Mouse (Mus musculus) midbrain, embryonic 12.5 days (tissue): ENCODE data around the gene Lcorl. TPM values are rescaled to one million over a fixed set of nuclear protein-coding genes. Genes with fewer than 3 reads are reported as not detected.
"Not testable (repeated sequence)": the region's sequence is repeated elsewhere in the genome, so short reads cannot be mapped to it uniquely, and the experiment has no call there.

Experiments used
- ATAC-seq: fragments of 200-750 bp; cut with Nextera tagmentation; 2 replicates; pipeline ENCODE4 v1.8.0; 2017; ENCODE audit warnings: low read depth, moderate TSS enrichment, moderate library complexity; ENCODE audit not compliant: low FRiP score
- H3K27ac ChIP-seq: fragments of 300-500 bp; sonication (generic); replicated peaks from 2 replicates; pipeline ENCODE4 v1.5.1; 2016; ENCODE audit warnings: mild to moderate bottlenecking
- H3K27me3 ChIP-seq: fragments of 300-500 bp; sonication (generic); 2 replicates; pipeline ENCODE4 v1.6.1; 2016; ENCODE audit warnings: mild to moderate bottlenecking
- H3K36me3 ChIP-seq: fragments of 300-500 bp; sonication (generic); 2 replicates; pipeline ENCODE4 v1.6.1; 2016
- H3K4me1 ChIP-seq: fragments of 300-500 bp; sonication (generic); 2 replicates; pipeline ENCODE4 v1.6.1; 2016
- H3K4me2 ChIP-seq: fragments of 300-500 bp; sonication (generic); replicated peaks from 2 replicates; pipeline ENCODE4 v1.6.1; 2016; ENCODE audit warnings: mild to moderate bottlenecking, moderate library complexity
- H3K4me3 ChIP-seq: fragments of 300-500 bp; sonication (generic); 2 replicates; pipeline ENCODE4 v1.5.1; 2016; ENCODE audit warnings: mild to moderate bottlenecking
- H3K9ac ChIP-seq: fragments of 300-500 bp; sonication (generic); replicated peaks from 2 replicates; pipeline ENCODE4 v1.6.1; 2016; ENCODE audit warnings: mild to moderate bottlenecking, moderate library complexity
- H3K9me3 ChIP-seq: fragments of 300-500 bp; sonication (generic); 2 replicates; pipeline ENCODE4 v1.6.1; 2016; ENCODE audit warnings: mild to moderate bottlenecking
- WGBS: fragments of 180-500 bp; shearing (Covaris S2); methylation state at CpG from one replicate; pipeline ENCODE4 v1.1.7; 2016; 5-methylcytosine and 5-hydroxymethylcytosine counted together
- polyA plus RNA-seq: library from polyadenylated mRNA; unstranded; fragments of >200 nt; fragmentation: Nextera tagmentation; extraction: Ambion mirVana; gene quantifications from 2 replicates; pipeline ENCODE4 v1.2.1, GENCODE M21; 2016

Lcorl gene
- polyA plus RNA-seq, 1 experiment from 2014 or later = 57.2 TPM

DNA sequence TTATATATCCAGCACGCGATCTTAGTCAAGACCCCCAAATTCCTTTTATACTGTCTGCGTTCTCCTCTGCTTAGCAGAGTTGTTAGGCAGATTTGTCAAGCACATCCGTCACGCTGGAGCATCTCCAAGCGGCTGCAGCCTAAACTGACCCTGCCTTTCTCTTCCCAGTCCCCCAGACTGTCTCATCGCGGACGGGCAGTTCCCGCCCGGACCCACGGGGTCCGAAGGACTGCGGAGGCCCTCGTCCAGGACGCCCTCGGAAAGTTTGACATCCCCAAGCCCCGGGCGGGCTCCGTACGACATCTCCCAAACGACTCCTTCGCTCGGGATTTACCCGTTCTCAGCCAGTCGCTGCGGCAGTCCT lies 188.2 kb downstream of the Lcorl start:
- Histone ChIP-seq H3K4me3 (peak overlapping the region; percentile 79), H3K9ac (peak overlapping the region; percentile 80), H3K36me3 (no peaks in the 10 kb centered on the region), H3K4me2 (peak overlapping the region; percentile 84), H3K4me1 (peaks cover 10% of the 10 kb centered on the region), H3K27me3 (no peaks in the 10 kb centered on the region), H3K27ac (peak overlapping the region; percentile 84), H3K9me3 (no peaks in the 10 kb centered on the region)
- peak; percentile 79 for ATAC-seq
- under 1% methylated on average over 27 of the region's 27 CpGs for WGBS

DNA sequence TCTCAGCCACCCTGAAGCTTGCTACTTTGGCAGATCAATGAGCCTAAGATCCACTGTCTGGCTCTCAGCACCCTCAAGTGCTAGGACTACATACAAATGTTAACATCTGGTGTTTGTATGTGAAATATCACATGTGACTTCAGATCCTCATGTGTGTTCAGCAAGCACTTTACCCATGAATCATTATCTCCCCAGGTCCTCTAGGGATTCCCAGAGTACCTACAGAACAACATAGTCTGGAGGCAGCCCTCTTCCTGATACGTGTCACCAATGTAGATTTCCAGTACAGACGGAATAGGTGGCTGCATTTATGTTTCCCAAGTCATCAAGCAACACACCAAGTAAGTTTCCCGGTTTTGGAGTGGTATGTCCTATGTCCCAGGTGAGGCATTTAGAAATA lies 188.6 kb downstream of the Lcorl start:
- peak overlapping the region; percentile 80 for H3K9ac ChIP-seq
- peak; percentile 2 for ATAC-seq
- peaks cover 10% of the 10 kb centered on the region for H3K4me1 ChIP-seq
- no peaks in the 10 kb centered on the region for H3K9me3 ChIP-seq
- H3K4me3 ChIP-seq = peak overlapping the region; percentile 79
- WGBS = 3% methylated on average over 3 of the region's 3 CpGs
- H3K27ac ChIP-seq = no peak overlapping the region
- no peaks in the 10 kb centered on the region for H3K36me3 ChIP-seq
- peak overlapping the region; percentile 84 for H3K4me2 ChIP-seq
- no peaks in the 10 kb centered on the region for H3K27me3 ChIP-seq

DNA sequence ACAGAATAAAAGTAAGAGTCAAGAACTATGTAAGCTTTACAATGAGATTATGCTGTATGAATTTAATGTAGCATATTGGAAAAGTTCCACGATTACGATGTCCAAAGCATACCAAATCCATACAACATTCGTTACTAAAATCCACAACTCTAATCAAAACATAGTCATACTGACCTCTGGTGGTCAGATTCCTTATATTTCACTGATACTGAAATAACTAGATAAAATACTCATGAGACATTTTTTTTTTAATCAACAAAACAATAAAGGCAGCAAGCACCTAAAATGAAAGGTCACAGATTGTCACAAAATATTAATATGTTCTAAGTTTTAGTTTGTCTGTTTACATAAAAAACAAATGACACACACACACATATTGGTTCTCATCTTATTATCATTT lies 189.1 kb downstream of the Lcorl start:
- Histone ChIP-seq H3K4me3 (no peak overlapping the region), H3K27ac (no peak overlapping the region), H3K9me3 (no peaks in the 10 kb centered on the region), H3K36me3 (no peaks in the 10 kb centered on the region), H3K4me2 (peak overlapping the region; percentile 84; the same call in 1 of the 2 replicates), H3K27me3 (no peaks in the 10 kb centered on the region), H3K4me1 (peaks cover 10% of the 10 kb centered on the region), H3K9ac (no peak overlapping the region)
- WGBS = 34% methylated on average over 3 of the region's 3 CpGs
- no peak for ATAC-seq

DNA sequence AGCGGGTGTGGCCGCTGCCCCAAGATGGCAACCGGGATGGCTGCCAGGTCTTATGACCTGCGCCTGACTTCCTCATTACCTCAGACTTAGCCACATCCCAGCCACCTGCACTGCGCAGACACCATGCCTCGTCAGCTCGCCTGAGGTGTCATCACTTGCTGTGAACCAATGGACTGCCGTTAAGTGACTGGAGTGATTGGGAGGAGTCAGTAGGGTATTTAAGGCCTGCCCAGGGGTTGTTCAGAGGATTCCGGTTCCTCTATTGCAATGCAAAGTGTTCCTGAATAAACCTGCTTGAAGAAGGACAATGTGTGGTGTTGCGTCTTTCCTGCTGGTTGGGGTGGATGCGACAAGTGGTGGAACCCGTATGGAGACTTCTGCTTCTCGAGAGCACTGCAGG lies 199.0 kb downstream of the Lcorl start:
- H3K27me3 ChIP-seq, H3K4me2 ChIP-seq, H3K9me3 ChIP-seq, H3K4me1 ChIP-seq, H3K4me3 ChIP-seq, H3K27ac ChIP-seq, H3K36me3 ChIP-seq, H3K9ac ChIP-seq, ATAC-seq: not testable (repeated sequence)
- 93% methylated on average over 13 of the region's 13 CpGs for WGBS

DNA sequence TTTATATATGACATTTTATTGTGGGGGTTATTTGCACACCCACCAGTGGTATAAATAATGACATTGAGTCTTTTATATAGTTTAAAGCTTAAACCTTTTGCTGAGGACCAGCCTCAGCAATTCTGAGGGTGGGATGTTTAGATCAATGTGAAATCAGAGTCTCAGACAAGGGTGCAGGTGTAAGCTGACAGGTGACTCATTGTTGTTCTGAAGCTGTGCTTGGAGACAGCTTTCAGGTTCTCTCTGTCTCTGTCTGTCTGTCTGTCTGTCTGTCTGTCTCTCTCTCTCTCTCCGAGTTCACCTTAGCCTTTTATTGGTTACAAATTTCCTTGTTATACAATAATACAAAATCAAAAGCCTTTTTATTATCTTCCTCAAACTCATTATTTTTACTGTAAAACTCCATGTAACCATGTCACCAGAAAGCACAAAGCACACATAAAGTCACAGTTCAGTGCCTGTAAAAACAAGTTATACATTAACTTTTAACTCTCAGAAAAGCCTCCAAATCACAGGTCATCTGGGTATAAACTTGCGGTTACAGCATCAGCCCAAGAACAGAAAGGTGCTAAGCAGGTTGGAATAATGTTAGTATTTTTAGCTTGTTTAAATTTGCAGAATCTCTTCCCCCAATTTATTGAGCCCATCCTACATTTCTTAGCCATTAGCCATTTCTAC lies 206.2 kb downstream of the Lcorl start:
- H3K4me1 ChIP-seq = no peaks in the 10 kb centered on the region
- H3K9me3 ChIP-seq = no peaks in the 10 kb centered on the region
- no peak for ATAC-seq
- H3K4me2 ChIP-seq = no peak overlapping the region
- no peaks in the 10 kb centered on the region for H3K27me3 ChIP-seq
- no peak overlapping the region for H3K9ac ChIP-seq
- no peak overlapping the region for H3K4me3 ChIP-seq
- no peaks in the 10 kb centered on the region for H3K36me3 ChIP-seq
- no peak overlapping the region for H3K27ac ChIP-seq
- 94% methylated on average over 2 of the region's 2 CpGs for WGBS

Other genes with a start within 250 kb of the Lcorl start
- gene Fam184b, start 218.0 kb downstream of the Lcorl start, polyA plus RNA-seq = 0.65 and 1.0 TPM in 2 replicates
- gene Ncapg, start 187.7 kb downstream of the Lcorl start, polyA plus RNA-seq = 57.5 and 60.3 TPM in 2 replicates